Mouse (Mus musculus) stomach, embryonic 16.5 days (tissue): ENCODE data around the gene Ccdc136. TPM values are rescaled to one million over a fixed set of nuclear protein-coding genes. Genes with fewer than 3 reads are reported as not detected.

Experiments used
- ATAC-seq: fragments of 200-750 bp; cut with Nextera tagmentation; 2 replicates; pipeline ENCODE4 v1.8.0; 2017; ENCODE audit warnings: moderate number of reproducible peaks, moderate TSS enrichment; ENCODE audit not compliant: insufficient read depth, low FRiP score
- H3K27ac ChIP-seq: fragments of 300-500 bp; sonication (generic); 2 replicates; pipeline ENCODE4 v1.5.1; 2014; ENCODE audit warnings: low read length
- H3K27me3 ChIP-seq: fragments of 300-500 bp; sonication (generic); 2 replicates; pipeline ENCODE4 v1.6.1; 2014; ENCODE audit warnings: low read length, control low read depth, mixed read lengths; ENCODE audit not compliant: control insufficient read depth, insufficient read depth
- H3K36me3 ChIP-seq: fragments of 300-500 bp; sonication (generic); 2 replicates; pipeline ENCODE4 v1.6.1; 2014; ENCODE audit warnings: low read length; ENCODE audit not compliant: control insufficient read depth, insufficient read depth
- H3K4me1 ChIP-seq: fragments of 300-500 bp; sonication (generic); 2 replicates; pipeline ENCODE4 v1.6.1; 2014; ENCODE audit warnings: low read length, control low read depth, mixed read lengths; ENCODE audit not compliant: control insufficient read depth, insufficient read depth
- H3K4me2 ChIP-seq: fragments of 300-500 bp; sonication (generic); 2 replicates; pipeline ENCODE4 v1.6.1; 2014; ENCODE audit warnings: low read depth, low read length, mixed read lengths
- H3K4me3 ChIP-seq: fragments of 300-500 bp; sonication (generic); replicated peaks from 2 replicates; pipeline ENCODE4 v1.5.1; 2014; ENCODE audit warnings: mild to moderate bottlenecking, low read length
- H3K9ac ChIP-seq: fragments of 300-500 bp; sonication (generic); 2 replicates; pipeline ENCODE4 v1.6.1; 2014; ENCODE audit warnings: low read length
- H3K9me3 ChIP-seq: fragments of 300-500 bp; sonication (generic); replicated peaks from 2 replicates; pipeline ENCODE4 v1.6.1; 2016; ENCODE audit warnings: low read length, control low read depth; ENCODE audit not compliant: control insufficient read depth
- WGBS: fragments of 180-500 bp; shearing (Covaris S2); extraction: QIAGEN DNeasy Blood & Tissue Kit; methylation state at CpG from one replicate; pipeline ENCODE4 v1.1.7; 2014; 5-methylcytosine and 5-hydroxymethylcytosine counted together
- polyA plus RNA-seq: library from polyadenylated mRNA; unstranded; fragments of >200 nt; fragmentation: Nextera tagmentation; extraction: Ambion mirVana; gene quantifications from 2 replicates; pipeline ENCODE4 v1.2.1, GENCODE M21; 2015

Gene Ccdc136
- polyA plus RNA-seq, 1 experiment from 2014 or later: 14.4 TPM

GRCm38 (mm10) chr6:29432676-29433037 lies 36.5 kb downstream of the Ccdc136 start:
- peaks cover 16% of the 10 kb centered on the region for H3K4me1 ChIP-seq
- no peak overlapping the region for H3K27ac ChIP-seq
- ATAC-seq: no peak
- peaks cover 11% of the 10 kb centered on the region for H3K27me3 ChIP-seq
- peak overlapping the region; percentile 72 for H3K4me2 ChIP-seq
- no peaks in the 10 kb centered on the region for H3K36me3 ChIP-seq
- peak overlapping the region; percentile 83 for H3K9ac ChIP-seq
- peak overlapping the region; percentile 68 for H3K4me3 ChIP-seq
- H3K9me3 ChIP-seq: no peaks in the 10 kb centered on the region

- peak within 1 kb of the TSS; percentile 93 for H3K27ac ChIP-seq
- under 1% methylated on average over 66 of the region's 77 CpGs for WGBS
- H3K4me3 ChIP-seq: peak within 1 kb of the TSS; percentile 68
- peaks cover 16% of the 10 kb centered on the region for H3K4me1 ChIP-seq
- peak within 1 kb of the TSS; percentile 72 for H3K4me2 ChIP-seq
- no peaks in the 10 kb centered on the region for H3K9me3 ChIP-seq
- H3K36me3 ChIP-seq: no peaks in the 10 kb centered on the region
- H3K27me3 ChIP-seq: peaks cover 11% of the 10 kb centered on the region
- peak; percentile 44; the same call in 1 of the 2 replicates for ATAC-seq
- H3K9ac ChIP-seq: peak within 1 kb of the TSS; percentile 83
These were observed 37.1 kb downstream of the Ccdc136 start, which contains the start of gene Flnc for GRCm38 (mm10) chr6:29433038-29433803. TSS of gene Flnc (plus strand) at chr6:29433256.

GRCm38 (mm10) chr6:29433804-29434795 lies 38.0 kb downstream of the Ccdc136 start:
- peaks cover 16% of the 10 kb centered on the region for H3K4me1 ChIP-seq
- peak overlapping the region; percentile 72 for H3K4me2 ChIP-seq
- H3K9ac ChIP-seq: peak overlapping the region; percentile 83
- peak overlapping the region; percentile 68 for H3K4me3 ChIP-seq
- peak overlapping the region; percentile 93 for H3K27ac ChIP-seq
- H3K27me3 ChIP-seq: peaks cover 11% of the 10 kb centered on the region
- H3K9me3 ChIP-seq: no peaks in the 10 kb centered on the region
- no peaks in the 10 kb centered on the region for H3K36me3 ChIP-seq
- ATAC-seq: 0 out of 2 replicates have a peak, but pooled peaks have one; percentile 12
- WGBS: 4% methylated on average over 27 of the region's 27 CpGs

- H3K4me1 ChIP-seq: peaks cover 16% of the 10 kb centered on the region
- H3K9me3 ChIP-seq: no peaks in the 10 kb centered on the region
- H3K4me2 ChIP-seq: peak overlapping the region; percentile 72
- H3K27ac ChIP-seq: peak overlapping the region; percentile 93
- peak overlapping the region; percentile 68 for H3K4me3 ChIP-seq
- WGBS: 5% methylated on average over 13 of the region's 13 CpGs
- H3K27me3 ChIP-seq: peaks cover 11% of the 10 kb centered on the region
- peak; percentile 74 for ATAC-seq
- no peaks in the 10 kb centered on the region for H3K36me3 ChIP-seq
- H3K9ac ChIP-seq: peak overlapping the region; percentile 83
These were observed 39.0 kb downstream of the Ccdc136 start for GRCm38 (mm10) chr6:29434911-29435691.

- WGBS: 19% methylated on average over 6 of the region's 6 CpGs
- peak overlapping the region; percentile 68 for H3K4me3 ChIP-seq
- peak overlapping the region; percentile 72 for H3K4me2 ChIP-seq
- peak overlapping the region; percentile 93 for H3K27ac ChIP-seq
- H3K9ac ChIP-seq: peak overlapping the region; percentile 83
- peaks cover 11% of the 10 kb centered on the region for H3K27me3 ChIP-seq
- H3K4me1 ChIP-seq: peaks cover 16% of the 10 kb centered on the region
- H3K9me3 ChIP-seq: no peaks in the 10 kb centered on the region
- no peaks in the 10 kb centered on the region for H3K36me3 ChIP-seq
- ATAC-seq: peak; percentile 63
These were observed 39.9 kb downstream of the Ccdc136 start for GRCm38 (mm10) chr6:29435940-29436451.

- 8% methylated on average over 11 of the region's 11 CpGs for WGBS
- peak overlapping the region; percentile 83 for H3K9ac ChIP-seq
- peak; percentile 5; the same call in 1 of the 2 replicates for ATAC-seq
These were observed 40.4 kb downstream of the Ccdc136 start for GRCm38 (mm10) chr6:29436461-29436934.

GRCm38 (mm10) chr6:29439251-29439650 lies 43.1 kb downstream of the Ccdc136 start:
- Histone ChIP-seq H3K4me3 (no peak overlapping the region), H3K4me1 (peaks cover 10% of the 10 kb centered on the region), H3K4me2 (no peak overlapping the region), H3K9me3 (no peaks in the 10 kb centered on the region), H3K27me3 (peaks cover 2% of the 10 kb centered on the region), H3K36me3 (peaks cover 3% of the 10 kb centered on the region; the same call in 1 of the 2 replicates), H3K27ac (no peak overlapping the region), H3K9ac (no peak overlapping the region)
- ATAC-seq: no peak
- WGBS: 68% methylated on average over 4 of the region's 4 CpGs

More at GRCm38 (mm10) chr6:29436461-29436934, 40.4 kb downstream of the Ccdc136 start:
- Histone ChIP-seq H3K9me3 (no peaks in the 10 kb centered on the region), H3K4me1 (peaks cover 16% of the 10 kb centered on the region), H3K4me2 (peak overlapping the region; percentile 72), H3K27me3 (peaks cover 11% of the 10 kb centered on the region), H3K36me3 (no peaks in the 10 kb centered on the region), H3K27ac (peak overlapping the region; percentile 93), H3K4me3 (peak overlapping the region; percentile 68)

GRCm38 (mm10) chr6:29439789-29440188 lies 43.7 kb downstream of the Ccdc136 start:
- Histone ChIP-seq H3K4me1 (peaks cover 10% of the 10 kb centered on the region), H3K36me3 (peaks cover 4% of the 10 kb centered on the region; the same call in 1 of the 2 replicates), H3K27me3 (no peaks in the 10 kb centered on the region; the same call in 1 of the 2 replicates), H3K27ac (no peak overlapping the region), H3K9ac (no peak overlapping the region), H3K4me3 (no peak overlapping the region), H3K4me2 (no peak overlapping the region), H3K9me3 (no peaks in the 10 kb centered on the region)
- 83% methylated on average over 6 of the region's 6 CpGs for WGBS
- no peak for ATAC-seq
